Mouse (Mus musculus): ENCODE results near the gene Phox2b. TPM values are rescaled to one million over a fixed set of nuclear protein-coding genes. Genes with fewer than 3 reads are reported as not detected.

Gene Phox2b
- total RNA-seq, 2 experiments from 2014 or later: not detected

DNA sequence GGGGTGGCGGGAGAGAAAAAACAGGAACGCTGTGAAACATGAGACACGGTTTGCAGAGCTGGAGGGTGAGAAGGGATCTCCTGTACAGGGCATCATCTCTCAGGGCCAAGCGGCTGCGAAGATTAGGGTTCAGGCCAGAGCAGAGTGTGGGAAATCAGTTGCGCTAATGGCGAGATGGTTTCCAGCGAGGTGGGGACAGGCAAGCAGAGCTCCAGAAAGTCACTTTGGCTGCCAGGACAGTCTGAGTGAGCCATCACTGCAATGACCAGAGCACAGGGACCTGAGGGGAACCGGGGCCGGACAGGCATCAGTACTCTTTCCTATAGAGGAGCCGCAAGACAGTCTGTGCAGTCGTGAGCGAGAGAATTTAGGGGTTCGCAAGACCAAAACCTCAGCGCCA is 3.9 kb downstream of the Phox2b start:
- intact Hi-C loops (cut with DNase I): no loop called here
- peak in 1 of 2 experiments; percentile 2 for DNase-seq

DNA sequence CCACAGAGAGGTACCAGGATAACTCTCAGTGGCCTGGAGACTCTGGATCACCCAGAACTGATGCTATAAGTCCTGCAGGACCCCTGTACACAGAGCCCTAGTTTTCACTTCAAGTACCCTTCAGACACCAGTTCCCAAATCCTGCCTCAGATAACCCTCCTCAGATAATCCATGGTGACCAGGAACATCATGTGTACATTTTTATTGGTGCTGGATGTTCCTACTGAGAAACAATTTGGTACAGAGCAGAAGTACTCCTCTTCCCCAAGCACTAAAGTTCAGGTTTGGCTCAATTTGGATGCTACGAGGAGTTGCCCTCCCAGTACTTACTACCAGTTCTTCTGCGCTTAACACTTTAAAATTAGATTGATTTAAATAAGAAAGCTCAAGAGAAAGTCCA is 5.1 kb downstream of the Phox2b start:
- intact Hi-C loops (cut with DNase I): no loop called here
- DNase-seq: no peak

DNA sequence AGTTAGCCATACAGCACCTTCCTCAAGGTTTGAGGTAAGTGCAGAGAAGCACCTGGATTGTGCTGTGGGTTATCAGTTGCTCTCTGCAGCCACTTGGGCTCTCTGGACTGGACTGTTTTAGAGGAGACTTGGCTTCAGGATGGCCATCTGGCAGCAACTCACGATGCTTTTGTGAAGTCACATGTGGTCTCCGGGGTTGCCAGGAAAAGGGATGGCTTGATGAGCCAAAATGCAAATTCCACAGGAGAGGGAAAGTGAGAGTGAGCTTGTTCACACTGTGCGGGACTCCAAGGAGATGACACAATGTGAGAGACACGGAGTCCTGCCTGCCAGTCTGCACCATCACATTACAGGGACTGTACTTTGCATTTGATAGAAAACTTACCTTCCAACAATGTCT is 7.3 kb downstream of the Phox2b start:
- DNase-seq: no peak
- intact Hi-C loops (cut with DNase I): no loop called here

DNA sequence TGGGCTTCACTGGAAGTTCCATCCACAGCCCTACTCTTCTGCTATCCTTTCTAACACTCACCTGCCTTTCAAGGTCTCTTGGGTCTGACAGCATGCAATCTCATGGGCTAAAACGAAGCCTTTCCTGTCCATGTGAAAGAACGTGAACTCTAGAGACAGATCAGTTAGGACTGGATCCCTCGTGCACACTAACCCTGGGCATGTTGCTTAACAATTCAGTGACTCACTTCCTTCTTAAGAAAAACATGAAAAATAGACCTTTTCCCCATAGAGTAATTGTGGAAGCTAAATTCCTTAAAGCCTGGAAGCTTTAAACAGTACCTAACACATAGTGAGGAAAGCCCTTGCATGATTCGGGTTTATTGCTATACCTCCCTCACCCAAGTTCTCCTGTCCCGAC is 8.2 kb downstream of the Phox2b start:
- intact Hi-C loops (cut with DNase I): no loop called here

DNA sequence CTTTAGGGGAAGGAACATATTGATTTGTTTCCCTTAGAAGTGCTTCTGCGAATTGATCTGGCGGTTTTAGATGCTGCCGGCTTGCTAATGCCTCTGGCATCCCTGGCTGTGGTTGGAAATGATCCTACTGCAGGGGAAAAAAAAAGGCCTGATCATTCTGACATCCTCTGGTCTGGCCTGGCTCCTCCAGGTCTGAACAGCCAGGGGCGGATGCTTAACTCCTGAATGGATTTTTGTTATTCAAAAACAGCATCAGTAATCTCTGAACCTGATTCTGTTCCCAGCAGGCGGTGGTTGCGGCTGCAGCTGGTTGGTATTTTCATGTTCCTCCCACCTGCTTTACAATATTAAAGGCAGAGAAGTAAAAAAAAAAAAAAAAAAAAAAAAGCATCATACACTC is 16.0 kb downstream of the Phox2b start:
- DNase-seq: no peak
- intact Hi-C loops (cut with DNase I): no loop called here

More for the DNA sequence above, 8.2 kb downstream of the Phox2b start:
- DNase-seq: no peak

DNA sequence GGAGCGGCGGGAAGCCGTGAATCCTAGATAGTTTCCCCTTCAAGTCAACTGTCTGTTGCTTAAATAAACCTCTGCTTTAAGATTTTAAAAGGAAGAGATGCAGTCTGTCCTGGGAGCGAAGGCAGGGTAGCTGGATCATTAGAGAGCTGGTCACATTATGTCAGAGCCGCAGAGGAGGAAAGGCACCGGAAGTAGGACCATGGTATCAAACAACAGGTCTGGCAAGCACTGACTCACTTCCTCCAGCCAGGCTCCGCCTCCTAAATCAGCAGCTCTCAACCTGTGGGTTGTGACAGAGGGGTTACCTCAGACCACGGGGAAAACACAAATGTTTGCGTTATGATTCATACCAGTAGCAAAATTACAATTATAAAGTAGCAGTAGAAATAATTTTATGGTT is 35.5 kb downstream of the Phox2b start:
- intact Hi-C loops (cut with DNase I): no loop called here
- DNase-seq: no peak

DNA sequence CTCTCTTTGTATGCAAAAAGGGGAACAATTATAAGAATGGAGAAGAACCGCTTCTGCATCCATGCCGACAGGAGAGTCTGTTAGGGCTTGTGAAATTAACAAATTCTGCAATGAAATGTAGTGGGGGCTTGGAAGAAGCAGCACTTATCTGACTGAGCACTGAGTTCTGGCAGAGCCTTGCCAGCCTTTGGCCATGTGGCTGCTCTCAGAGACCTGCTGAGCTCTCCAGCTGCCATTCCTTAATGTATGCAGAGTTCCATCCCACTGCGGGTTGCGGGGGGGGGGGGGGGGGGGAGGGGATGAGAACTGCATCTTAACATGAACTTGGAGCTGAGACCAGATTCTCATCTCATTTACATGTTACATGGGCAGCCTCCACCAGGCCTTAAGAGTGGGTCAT is 38.6 kb downstream of the Phox2b start:
- intact Hi-C loops (cut with DNase I): no loop called here
- DNase-seq: no peak

DNA sequence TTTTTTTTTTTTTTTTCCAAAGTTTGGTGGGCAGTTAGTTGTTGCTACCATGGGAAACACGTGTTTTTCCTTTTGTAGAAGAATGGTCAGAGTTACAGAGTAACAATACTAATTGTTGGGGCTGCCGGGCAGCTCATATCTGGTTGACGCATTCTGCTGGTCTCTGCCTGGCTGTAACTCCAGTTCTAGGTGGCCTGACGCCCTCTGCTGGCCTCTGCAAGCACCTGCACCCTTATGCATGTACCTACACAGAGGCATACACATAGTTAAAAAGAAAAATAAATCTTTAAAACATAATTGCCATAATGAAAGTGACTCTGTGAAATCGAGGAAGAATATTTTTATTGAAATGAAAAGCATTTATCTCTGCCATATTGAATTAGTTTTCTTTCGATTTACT is 41.3 kb downstream of the Phox2b start:
- no peak for DNase-seq
- intact Hi-C loops (cut with DNase I): no loop called here

DNA sequence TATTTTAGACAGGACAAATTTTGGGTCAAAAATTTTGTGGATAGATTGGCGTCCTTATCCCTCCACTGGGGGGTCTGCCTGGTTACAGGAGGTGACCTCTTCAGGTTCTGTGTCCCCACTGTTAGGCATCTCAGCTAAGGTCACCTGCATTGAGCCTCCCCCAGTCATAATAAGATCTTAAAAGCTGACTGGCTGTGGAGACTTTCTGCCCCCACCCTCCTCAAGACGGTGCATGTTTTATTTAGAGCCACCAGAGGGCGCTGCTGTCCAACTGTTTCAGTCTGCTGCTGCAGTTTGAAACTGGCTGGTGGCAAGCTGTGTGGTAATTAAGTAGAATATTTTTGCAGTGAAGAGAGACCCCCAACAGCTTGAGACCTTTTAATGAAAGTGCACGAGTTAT is 51.1 kb downstream of the Phox2b start:
- DNase-seq: peak; percentile 20 to 54
- intact Hi-C loops (cut with DNase I): loop anchor here (1.0 kb wide), 1 partner anchor 184 kb away; no protein-coding TSS in a partner anchor

Small RNA genes lying within 50 kb of the gene (microRNA-seq; reads per million reads assigned to microRNA genes)
- 0 reads per million in 2 experiments for gene Gm23841

Other genes with a start within 250 kb of the Phox2b start
- 10 to 100 TPM; 43.1 to 45.4 TPM for gene Tmem33, start 161.3 kb upstream of the Phox2b start, total RNA-seq (2021)
- gene Slc30a9, start 207.7 kb upstream of the Phox2b start, total RNA-seq (2021): 100 to 1,000 TPM; 161 to 167 TPM

All from heart, postnatal 14 days (tissue).